Mouse (Mus musculus): Measurements from ENCODE around the gene Svs1. TPM values are rescaled to one million over a fixed set of nuclear protein-coding genes. Genes with fewer than 3 reads are reported as not detected.
"Not testable (repeated sequence)": the region's sequence is repeated elsewhere in the genome, so short reads cannot be mapped to it uniquely, and the experiment has no call there.

The Svs1 gene
- not detected in 2 replicates for polyA plus RNA-seq (2016; fragmentation: Nextera tagmentation; extraction: Ambion mirVana)

GRCm38 (mm10) chr6:48986444-48986990 lies at the start of gene Svs1:
Gene Svs1, plus strand, starts transcription at chr6:48986861.
- WGBS = 17% methylated on average over 7 of the region's 7 CpGs
- H3K9me3 ChIP-seq (replicated peaks) = no peaks in the 10 kb centered on the region
- no peak for ATAC-seq (ENCODE audit: insufficient number of reproducible peaks, low FRiP score)
- H3K36me3 ChIP-seq = no peaks in the 10 kb centered on the region
- H3K4me1 ChIP-seq (replicated peaks) = no peaks in the 10 kb centered on the region
- no peak within 1 kb of the TSS for H3K9ac ChIP-seq
- no peak within 1 kb of the TSS for H3K4me3 ChIP-seq
- H3K27ac ChIP-seq (ENCODE audit: poor library complexity, severe bottlenecking) = no peak within 1 kb of the TSS
- no peak within 1 kb of the TSS for H3K4me2 ChIP-seq
- no peaks in the 10 kb centered on the region for H3K27me3 ChIP-seq (replicated peaks)

GRCm38 (mm10) chr6:48949596-48949995 lies 37.1 kb upstream of the Svs1 start:
- Histone ChIP-seq H3K4me3 (no peak overlapping the region), H3K4me2 (no peak overlapping the region), H3K36me3 (no peaks in the 10 kb centered on the region), H3K27ac (ENCODE audit: poor library complexity, severe bottlenecking) (no peak overlapping the region), H3K9me3 (replicated peaks) (no peaks in the 10 kb centered on the region), H3K9ac (no peak overlapping the region), H3K4me1 (replicated peaks) (no peaks in the 10 kb centered on the region), H3K27me3 (replicated peaks) (no peaks in the 10 kb centered on the region)
- 63% methylated on average over 2 of the region's 2 CpGs for WGBS
- no peak for ATAC-seq (ENCODE audit: insufficient number of reproducible peaks, low FRiP score)

GRCm38 (mm10) chr6:48950676-48951075 lies 36.0 kb upstream of the Svs1 start:
- Histone ChIP-seq H3K4me2 (no peak overlapping the region), H3K4me3 (no peak overlapping the region), H3K4me1 (replicated peaks) (no peaks in the 10 kb centered on the region), H3K9ac (no peak overlapping the region), H3K9me3 (replicated peaks) (no peaks in the 10 kb centered on the region), H3K36me3 (no peaks in the 10 kb centered on the region), H3K27ac (ENCODE audit: poor library complexity, severe bottlenecking) (no peak overlapping the region), H3K27me3 (replicated peaks) (no peaks in the 10 kb centered on the region)
- ATAC-seq (ENCODE audit: insufficient number of reproducible peaks, low FRiP score) = no peak
- 78% methylated on average over 5 of the region's 5 CpGs for WGBS

GRCm38 (mm10) chr6:48951630-48952029 lies 35.0 kb upstream of the Svs1 start:
- 76% methylated on average over 6 of the region's 6 CpGs for WGBS
- Histone ChIP-seq H3K27ac (ENCODE audit: poor library complexity, severe bottlenecking) (no peak overlapping the region), H3K4me3 (no peak overlapping the region), H3K9ac (no peak overlapping the region), H3K36me3 (no peaks in the 10 kb centered on the region), H3K4me1 (replicated peaks) (no peaks in the 10 kb centered on the region), H3K27me3 (replicated peaks) (no peaks in the 10 kb centered on the region), H3K9me3 (replicated peaks) (no peaks in the 10 kb centered on the region), H3K4me2 (no peak overlapping the region)
- no peak for ATAC-seq (ENCODE audit: insufficient number of reproducible peaks, low FRiP score)

- 73% methylated on average over 5 of the region's 5 CpGs for WGBS
- no peak overlapping the region for H3K4me3 ChIP-seq
- H3K9ac ChIP-seq = no peak overlapping the region
Measured at GRCm38 (mm10) chr6:48953220-48953619, 33.4 kb upstream of the Svs1 start.

GRCm38 (mm10) chr6:48954211-48954610 lies 32.5 kb upstream of the Svs1 start:
- no peaks in the 10 kb centered on the region for H3K4me1 ChIP-seq (replicated peaks)
- no peaks in the 10 kb centered on the region; the same call in 1 of the 2 replicates for H3K27me3 ChIP-seq (replicated peaks)
- H3K27ac ChIP-seq (ENCODE audit: poor library complexity, severe bottlenecking) = no peak overlapping the region
- no peaks in the 10 kb centered on the region for H3K9me3 ChIP-seq (replicated peaks)
- H3K4me3 ChIP-seq = no peak overlapping the region
- no peak for ATAC-seq (ENCODE audit: insufficient number of reproducible peaks, low FRiP score)
- 70% methylated on average over 5 of the region's 5 CpGs for WGBS
- H3K36me3 ChIP-seq = no peaks in the 10 kb centered on the region
- no peak overlapping the region for H3K9ac ChIP-seq
- H3K4me2 ChIP-seq = no peak overlapping the region

More at GRCm38 (mm10) chr6:48953220-48953619, 33.4 kb upstream of the Svs1 start:
- H3K27me3 ChIP-seq (replicated peaks) = no peaks in the 10 kb centered on the region; the same call in 1 of the 2 replicates
- no peaks in the 10 kb centered on the region for H3K36me3 ChIP-seq
- no peaks in the 10 kb centered on the region for H3K9me3 ChIP-seq (replicated peaks)
- H3K4me2 ChIP-seq = no peak overlapping the region
- no peak overlapping the region for H3K27ac ChIP-seq (ENCODE audit: poor library complexity, severe bottlenecking)
- ATAC-seq (ENCODE audit: insufficient number of reproducible peaks, low FRiP score) = no peak
- H3K4me1 ChIP-seq (replicated peaks) = no peaks in the 10 kb centered on the region

GRCm38 (mm10) chr6:48954946-48955345 lies 31.7 kb upstream of the Svs1 start:
- H3K27me3 ChIP-seq (replicated peaks) = no peaks in the 10 kb centered on the region; the same call in 1 of the 2 replicates
- H3K27ac ChIP-seq (ENCODE audit: poor library complexity, severe bottlenecking) = no peak overlapping the region
- H3K9ac ChIP-seq = no peak overlapping the region
- H3K4me1 ChIP-seq (replicated peaks) = no peaks in the 10 kb centered on the region
- no peaks in the 10 kb centered on the region for H3K36me3 ChIP-seq
- no peak overlapping the region for H3K4me2 ChIP-seq
- H3K9me3 ChIP-seq (replicated peaks) = no peaks in the 10 kb centered on the region
- no peak for ATAC-seq (ENCODE audit: insufficient number of reproducible peaks, low FRiP score)
- H3K4me3 ChIP-seq = no peak overlapping the region
- WGBS = 28% methylated on average over 1 of the region's 1 CpGs

- 69% methylated on average over 4 of the region's 4 CpGs for WGBS
- no peaks in the 10 kb centered on the region; the same call in 1 of the 2 replicates for H3K27me3 ChIP-seq (replicated peaks)
Measured at GRCm38 (mm10) chr6:48956785-48957184, 29.9 kb upstream of the Svs1 start.

GRCm38 (mm10) chr6:48958053-48958452 lies 28.6 kb upstream of the Svs1 start:
- H3K27ac ChIP-seq (ENCODE audit: poor library complexity, severe bottlenecking) = no peak overlapping the region
- no peaks in the 10 kb centered on the region for H3K9me3 ChIP-seq (replicated peaks)
- no peaks in the 10 kb centered on the region; the same call in 1 of the 2 replicates for H3K27me3 ChIP-seq (replicated peaks)
- H3K4me1 ChIP-seq (replicated peaks) = no peaks in the 10 kb centered on the region
- WGBS = 70% methylated on average over 1 of the region's 1 CpGs
- no peak overlapping the region for H3K4me2 ChIP-seq
- H3K36me3 ChIP-seq = no peaks in the 10 kb centered on the region
- H3K4me3 ChIP-seq = no peak overlapping the region
- H3K9ac ChIP-seq = no peak overlapping the region
- no peak for ATAC-seq (ENCODE audit: insufficient number of reproducible peaks, low FRiP score)

More at GRCm38 (mm10) chr6:48956785-48957184, 29.9 kb upstream of the Svs1 start:
- no peaks in the 10 kb centered on the region for H3K9me3 ChIP-seq (replicated peaks)
- no peaks in the 10 kb centered on the region for H3K4me1 ChIP-seq (replicated peaks)
- H3K36me3 ChIP-seq = no peaks in the 10 kb centered on the region
- H3K9ac ChIP-seq = no peak overlapping the region
- H3K27ac ChIP-seq (ENCODE audit: poor library complexity, severe bottlenecking) = no peak overlapping the region
- ATAC-seq (ENCODE audit: insufficient number of reproducible peaks, low FRiP score) = no peak
- no peak overlapping the region for H3K4me3 ChIP-seq
- no peak overlapping the region for H3K4me2 ChIP-seq

- not testable (repeated sequence) for H3K4me3 ChIP-seq; ATAC-seq (ENCODE audit: insufficient number of reproducible peaks, low FRiP score); H3K9ac ChIP-seq; H3K27me3 ChIP-seq (replicated peaks); H3K9me3 ChIP-seq (replicated peaks); H3K27ac ChIP-seq (ENCODE audit: poor library complexity, severe bottlenecking); H3K36me3 ChIP-seq; H3K4me1 ChIP-seq (replicated peaks); H3K4me2 ChIP-seq
- 31% methylated on average over 7 of the region's 7 CpGs for WGBS
Measured at GRCm38 (mm10) chr6:48959151-48959550, 27.5 kb upstream of the Svs1 start.

GRCm38 (mm10) chr6:48966696-48967095 lies 20.0 kb upstream of the Svs1 start:
- H3K9ac ChIP-seq; H3K27me3 ChIP-seq (replicated peaks); H3K27ac ChIP-seq (ENCODE audit: poor library complexity, severe bottlenecking); H3K4me2 ChIP-seq; H3K4me1 ChIP-seq (replicated peaks); H3K4me3 ChIP-seq; H3K36me3 ChIP-seq; ATAC-seq (ENCODE audit: insufficient number of reproducible peaks, low FRiP score); H3K9me3 ChIP-seq (replicated peaks): not testable (repeated sequence)
- 73% methylated on average over 5 of the region's 5 CpGs for WGBS

GRCm38 (mm10) chr6:48967868-48968267 lies 18.8 kb upstream of the Svs1 start:
- no peak overlapping the region for H3K9ac ChIP-seq
- H3K4me1 ChIP-seq (replicated peaks) = no peaks in the 10 kb centered on the region
- H3K4me2 ChIP-seq = no peak overlapping the region
- no peaks in the 10 kb centered on the region for H3K27me3 ChIP-seq (replicated peaks)
- H3K9me3 ChIP-seq (replicated peaks) = no peaks in the 10 kb centered on the region
- no peaks in the 10 kb centered on the region for H3K36me3 ChIP-seq
- no peak for ATAC-seq (ENCODE audit: insufficient number of reproducible peaks, low FRiP score)
- H3K27ac ChIP-seq (ENCODE audit: poor library complexity, severe bottlenecking) = no peak overlapping the region
- H3K4me3 ChIP-seq = no peak overlapping the region
